Mouse (Mus musculus) forebrain, embryonic 12.5 days (tissue): ENCODE measurements at regions not wholly inside any gene's neighbourhood (a gene's known extent, or its start where the extent isn't known, plus 50 kb on each side); places are given as distances from the start of the nearest gene placed in this dataset.

Experiments
- ATAC-seq: fragments of 200-750 bp; cut with Nextera tagmentation; 2 replicates; pipeline ENCODE4 v1.8.0; 2017; ENCODE audit warnings: moderate TSS enrichment; ENCODE audit not compliant: low FRiP score
- H3K27ac ChIP-seq: fragments of 300-500 bp; sonication (generic); 2 replicates; pipeline ENCODE4 v1.5.1; 2016; ENCODE audit warnings: mild to moderate bottlenecking
- H3K27me3 ChIP-seq: fragments of 300-500 bp; sonication (generic); 2 replicates; pipeline ENCODE4 v1.6.1; 2016; ENCODE audit warnings: mild to moderate bottlenecking
- H3K36me3 ChIP-seq: fragments of 300-500 bp; sonication (generic); replicated peaks from 2 replicates; pipeline ENCODE4 v1.6.1; 2016; ENCODE audit warnings: mild to moderate bottlenecking
- H3K4me1 ChIP-seq: fragments of 300-500 bp; sonication (generic); 2 replicates; pipeline ENCODE4 v1.6.1; 2016
- H3K4me2 ChIP-seq: fragments of 300-500 bp; sonication (generic); 2 replicates; pipeline ENCODE4 v1.6.1; 2016; ENCODE audit warnings: mild to moderate bottlenecking, moderate library complexity
- H3K4me3 ChIP-seq: fragments of 300-500 bp; sonication (generic); replicated peaks from 2 replicates; pipeline ENCODE4 v1.5.1; 2016; ENCODE audit warnings: mild to moderate bottlenecking
- H3K9ac ChIP-seq: fragments of 300-500 bp; sonication (generic); 2 replicates; pipeline ENCODE4 v1.6.1; 2016; ENCODE audit warnings: mild to moderate bottlenecking
- H3K9me3 ChIP-seq: fragments of 300-500 bp; sonication (generic); 2 replicates; pipeline ENCODE4 v1.6.1; 2016
- WGBS: fragments of 180-500 bp; shearing (Covaris S2); methylation state at CpG from one replicate; pipeline ENCODE4 v1.1.7; 2016; 5-methylcytosine and 5-hydroxymethylcytosine counted together

DNA sequence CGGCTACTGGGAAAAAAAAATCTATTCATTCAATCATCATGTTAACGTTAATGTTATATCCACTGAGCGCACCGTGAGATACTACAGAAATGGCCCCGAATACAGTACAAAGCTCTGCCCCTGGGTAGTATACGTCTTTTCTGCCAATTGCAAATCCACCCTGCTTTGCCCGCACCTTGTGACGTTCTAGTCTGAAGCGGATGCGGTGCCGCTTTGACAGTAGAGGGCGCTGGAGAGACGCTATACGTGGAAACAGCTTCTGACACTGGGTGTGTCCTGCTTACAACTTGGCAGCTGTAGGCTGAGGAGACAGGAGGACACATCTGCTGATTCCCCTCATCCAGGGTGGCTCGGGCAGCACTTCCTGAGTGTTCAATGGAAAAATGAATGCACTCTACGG lies 76.1 kb upstream of the Lmcd1 start:
- Histone ChIP-seq H3K4me3 (no peak overlapping the region), H3K4me1 (peaks cover 4% of the 10 kb centered on the region; the same call in 1 of the 2 replicates), H3K4me2 (peak overlapping the region; percentile 35), H3K9me3 (no peaks in the 10 kb centered on the region), H3K36me3 (no peaks in the 10 kb centered on the region), H3K27ac (no peak overlapping the region), H3K9ac (no peak overlapping the region), H3K27me3 (no peaks in the 10 kb centered on the region)
- 10% methylated on average over 16 of the region's 16 CpGs for WGBS
- peak; percentile 74 for ATAC-seq

DNA sequence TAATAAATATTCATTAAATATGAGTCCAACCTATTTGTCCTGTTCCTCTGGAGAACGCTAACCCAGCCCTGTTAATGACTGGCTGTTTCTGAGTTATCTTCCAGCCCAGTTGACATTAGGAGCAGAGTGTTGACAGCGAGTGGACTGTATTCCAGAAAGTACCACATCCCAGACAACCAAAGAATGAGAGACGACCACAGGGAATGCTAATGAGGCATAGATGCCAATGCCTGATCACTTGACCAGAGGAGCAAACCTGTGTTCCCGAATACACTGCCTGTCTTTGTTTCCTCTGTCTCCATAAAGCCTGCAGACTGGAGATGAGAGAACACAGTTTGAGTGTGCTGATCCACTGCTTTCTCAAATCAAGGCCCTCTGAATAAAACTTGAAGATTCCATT lies 74.3 kb upstream of the Lmcd1 start:
- Histone ChIP-seq H3K4me1 (peaks cover 10% of the 10 kb centered on the region; the same call in 1 of the 2 replicates), H3K36me3 (no peaks in the 10 kb centered on the region), H3K27me3 (no peaks in the 10 kb centered on the region), H3K4me3 (no peak overlapping the region), H3K4me2 (no peak overlapping the region), H3K27ac (no peak overlapping the region), H3K9ac (no peak overlapping the region), H3K9me3 (no peaks in the 10 kb centered on the region)
- ATAC-seq = no peak
- 61% methylated on average over 4 of the region's 4 CpGs for WGBS

DNA sequence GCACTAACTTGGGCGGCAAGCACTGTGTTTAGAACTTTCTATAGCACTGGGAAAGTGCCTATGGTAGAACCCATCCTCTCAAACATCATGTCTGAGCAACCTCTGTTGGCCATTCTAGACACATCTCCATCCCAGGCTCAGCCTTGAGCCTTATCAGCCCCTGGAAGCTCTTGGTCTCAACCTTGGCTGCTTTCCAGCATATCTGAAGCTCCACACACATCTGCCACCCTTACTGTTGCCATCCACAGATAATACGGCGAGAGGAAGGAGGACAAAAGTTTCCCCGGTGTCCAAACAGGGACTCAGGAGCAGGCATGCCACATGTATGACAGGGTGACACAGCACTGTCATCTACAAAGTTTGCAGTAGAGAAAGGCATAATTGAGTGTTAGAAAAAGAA lies 71.4 kb upstream of the Lmcd1 start:
- no peak overlapping the region for H3K4me2 ChIP-seq
- peaks cover 10% of the 10 kb centered on the region; the same call in 1 of the 2 replicates for H3K4me1 ChIP-seq
- H3K9me3 ChIP-seq = no peaks in the 10 kb centered on the region
- H3K36me3 ChIP-seq = no peaks in the 10 kb centered on the region
- H3K4me3 ChIP-seq = no peak overlapping the region
- WGBS = 92% methylated on average over 4 of the region's 4 CpGs
- no peak overlapping the region for H3K27ac ChIP-seq
- H3K27me3 ChIP-seq = no peaks in the 10 kb centered on the region
- H3K9ac ChIP-seq = no peak overlapping the region
- no peak for ATAC-seq

DNA sequence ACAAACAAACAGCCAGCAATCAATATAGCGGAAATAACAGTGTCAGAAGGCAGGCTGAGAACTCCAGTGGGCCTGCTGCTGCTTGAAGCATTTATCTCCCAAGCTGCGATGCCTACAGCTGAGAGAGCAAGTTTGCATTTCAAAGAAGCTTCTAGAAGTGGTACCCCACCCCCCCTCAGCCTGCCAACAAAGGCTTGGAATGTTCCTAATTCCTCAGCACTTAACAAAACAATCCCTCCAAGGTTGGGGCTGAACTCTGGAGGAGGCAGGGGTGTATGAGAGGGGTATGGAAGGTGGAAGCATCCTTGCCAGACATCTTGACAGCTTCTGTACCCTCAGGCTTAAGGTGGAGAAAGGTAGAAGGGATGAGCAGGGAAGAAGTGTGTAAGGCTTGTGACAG lies 70.2 kb upstream of the Lmcd1 start:
- 31% methylated on average over 2 of the region's 2 CpGs for WGBS
- no peak overlapping the region for H3K27ac ChIP-seq
- H3K9me3 ChIP-seq = no peaks in the 10 kb centered on the region
- no peaks in the 10 kb centered on the region for H3K27me3 ChIP-seq
- no peak overlapping the region for H3K9ac ChIP-seq
- H3K4me1 ChIP-seq = peaks cover 6% of the 10 kb centered on the region; the same call in 1 of the 2 replicates
- H3K4me2 ChIP-seq = no peak overlapping the region
- no peak overlapping the region for H3K4me3 ChIP-seq
- no peaks in the 10 kb centered on the region for H3K36me3 ChIP-seq
- no peak for ATAC-seq

DNA sequence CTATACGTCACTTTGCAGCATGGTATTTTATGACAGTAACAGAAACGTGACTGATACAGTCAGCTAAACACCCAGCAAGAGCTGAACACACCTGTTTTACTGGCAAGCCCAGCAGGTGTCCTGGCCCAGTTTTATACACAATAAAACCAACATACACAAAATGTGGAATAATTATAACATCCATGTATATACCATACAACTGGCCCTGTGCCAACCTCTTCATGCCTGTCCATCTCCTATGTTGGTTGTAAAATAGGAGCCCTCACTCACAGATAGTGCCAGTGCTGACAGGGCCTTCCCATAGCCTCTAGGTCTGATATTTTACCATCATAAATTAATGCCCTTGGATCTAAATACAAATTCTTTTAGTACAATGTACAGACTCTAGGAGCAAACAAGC lies 68.6 kb upstream of the Lmcd1 start:
- no peak overlapping the region for H3K27ac ChIP-seq
- no peak for ATAC-seq
- no peak overlapping the region for H3K9ac ChIP-seq
- H3K27me3 ChIP-seq = no peaks in the 10 kb centered on the region
- no peaks in the 10 kb centered on the region for H3K9me3 ChIP-seq
- H3K4me1 ChIP-seq = peaks cover 7% of the 10 kb centered on the region; the same call in 1 of the 2 replicates
- H3K36me3 ChIP-seq = no peaks in the 10 kb centered on the region
- 87% methylated on average over 2 of the region's 2 CpGs for WGBS
- H3K4me3 ChIP-seq = no peak overlapping the region
- H3K4me2 ChIP-seq = no peak overlapping the region

DNA sequence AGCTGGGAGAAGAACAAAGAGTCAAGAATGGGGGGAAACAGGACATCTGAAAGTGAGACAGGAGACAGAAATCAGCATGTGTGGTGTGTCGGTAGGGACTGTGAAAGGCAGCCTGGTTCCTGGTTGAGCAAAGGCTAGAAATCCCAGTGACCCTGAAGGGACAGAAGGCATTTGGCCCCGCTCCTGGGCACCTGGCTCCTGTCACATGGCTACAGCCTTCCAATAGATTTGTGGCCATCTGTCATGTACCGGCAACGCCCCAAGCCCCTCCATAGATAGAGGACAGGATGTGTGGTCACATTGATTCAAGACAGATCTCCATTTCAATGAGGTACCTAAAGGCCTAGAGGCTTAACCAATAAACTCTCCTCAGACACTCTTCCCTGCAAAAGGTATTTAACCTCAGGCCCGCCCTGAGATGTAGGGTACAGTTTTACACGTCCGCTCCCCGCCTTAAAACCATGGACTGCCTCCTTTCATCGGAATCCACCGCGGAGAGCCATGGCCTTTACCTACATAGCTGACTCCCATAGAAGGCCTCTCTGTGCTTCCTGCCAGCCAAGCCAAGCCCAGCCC lies 68.0 kb upstream of the Lmcd1 start:
- Histone ChIP-seq H3K9me3 (no peaks in the 10 kb centered on the region), H3K4me2 (no peak overlapping the region), H3K9ac (no peak overlapping the region), H3K27me3 (no peaks in the 10 kb centered on the region), H3K27ac (no peak overlapping the region), H3K4me3 (no peak overlapping the region), H3K36me3 (no peaks in the 10 kb centered on the region), H3K4me1 (peaks cover 12% of the 10 kb centered on the region; the same call in 1 of the 2 replicates)
- ATAC-seq = no peak
- WGBS = 89% methylated on average over 11 of the region's 11 CpGs

DNA sequence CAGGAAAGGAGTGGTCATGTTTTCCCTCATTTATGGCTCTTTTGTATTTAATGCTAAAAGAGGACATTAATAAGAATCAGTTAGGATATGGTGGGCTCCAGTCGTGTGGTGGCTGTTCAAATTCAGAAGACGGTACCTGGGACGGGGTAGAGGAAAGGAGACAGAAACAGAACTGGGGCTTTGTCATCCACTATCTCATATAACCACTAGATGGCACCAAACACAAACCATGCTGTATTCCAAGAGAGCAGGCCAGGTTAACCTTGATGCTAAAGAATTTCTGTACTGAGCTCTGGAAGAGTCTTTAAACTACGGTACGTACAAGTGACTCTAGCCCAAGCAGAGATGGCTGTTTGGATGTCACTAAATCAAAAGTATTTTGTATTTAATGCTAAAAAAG lies 66.3 kb upstream of the Lmcd1 start:
- no peaks in the 10 kb centered on the region for H3K9me3 ChIP-seq
- H3K4me1 ChIP-seq = peaks cover 15% of the 10 kb centered on the region; the same call in 1 of the 2 replicates
- no peak overlapping the region for H3K9ac ChIP-seq
- H3K27me3 ChIP-seq = no peaks in the 10 kb centered on the region
- H3K27ac ChIP-seq = no peak overlapping the region
- H3K4me2 ChIP-seq = no peak overlapping the region
- H3K4me3 ChIP-seq = no peak overlapping the region
- WGBS = 46% methylated on average over 5 of the region's 5 CpGs
- peak; percentile 63; the same call in 1 of the 2 replicates for ATAC-seq
- no peaks in the 10 kb centered on the region for H3K36me3 ChIP-seq

DNA sequence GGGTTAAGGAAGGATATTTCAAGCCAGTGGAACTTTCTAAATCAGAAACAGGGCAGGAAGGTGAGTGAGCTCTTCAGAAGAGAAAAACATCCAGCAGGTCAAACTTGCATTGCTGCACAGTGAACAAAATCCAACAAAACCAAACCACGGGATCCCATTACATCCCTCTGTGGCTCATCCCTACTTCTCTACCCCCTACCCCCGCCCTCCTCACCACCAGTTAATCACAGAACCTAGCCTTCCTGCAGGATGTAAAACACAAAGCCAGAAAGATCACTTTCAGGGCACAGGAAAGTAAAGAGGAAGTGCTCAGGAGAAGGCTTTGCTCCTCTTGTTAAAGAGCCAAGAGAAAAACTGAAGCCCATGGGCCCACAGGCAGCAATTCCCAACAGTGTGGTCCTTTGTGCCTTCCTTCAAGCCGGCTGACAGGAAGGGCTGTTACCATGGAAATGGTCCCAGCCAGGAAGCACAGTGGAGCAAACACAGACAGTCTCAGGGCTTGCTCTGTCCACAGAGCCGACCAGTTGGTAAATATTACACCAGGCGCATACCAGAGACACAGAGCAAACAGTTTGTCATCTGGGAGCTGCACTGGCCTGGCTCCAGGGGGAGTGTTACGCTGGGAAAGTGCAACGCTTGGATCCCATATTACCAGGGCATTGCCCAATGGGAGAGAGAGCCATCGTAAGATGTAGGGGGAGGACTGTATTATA lies 63.2 kb upstream of the Lmcd1 start:
- Histone ChIP-seq H3K9ac (no peak overlapping the region), H3K4me3 (no peak overlapping the region), H3K27ac (peak overlapping the region; percentile 48; the same call in 1 of the 2 replicates), H3K36me3 (no peaks in the 10 kb centered on the region), H3K27me3 (no peaks in the 10 kb centered on the region), H3K4me2 (no peak overlapping the region), H3K9me3 (no peaks in the 10 kb centered on the region), H3K4me1 (peaks cover 9% of the 10 kb centered on the region; the same call in 1 of the 2 replicates)
- peak; percentile 86 for ATAC-seq
- WGBS = 48% methylated on average over 8 of the region's 8 CpGs

DNA sequence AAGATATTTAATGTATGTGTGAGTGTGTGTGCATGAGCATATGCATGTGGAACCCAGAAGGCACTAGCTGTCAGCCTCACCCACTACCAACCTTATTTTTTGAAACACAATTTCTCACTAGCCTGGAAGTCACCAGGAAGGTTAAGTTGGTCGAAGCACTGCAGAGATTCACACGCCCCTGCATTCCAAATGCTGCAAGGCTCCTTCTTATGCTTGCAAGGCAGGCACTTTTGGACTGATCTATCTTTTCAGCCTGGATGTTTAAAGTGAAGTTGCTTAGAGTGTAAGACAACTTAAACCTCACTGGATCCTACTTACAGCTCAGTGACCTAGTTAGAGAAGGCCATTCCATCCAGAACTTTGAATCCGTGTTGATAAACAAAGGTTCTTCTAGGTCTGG lies 56.7 kb upstream of the Lmcd1 start:
- no peak for ATAC-seq
- no peaks in the 10 kb centered on the region for H3K36me3 ChIP-seq
- H3K27me3 ChIP-seq = no peaks in the 10 kb centered on the region
- no peaks in the 10 kb centered on the region for H3K4me1 ChIP-seq
- no peak overlapping the region for H3K4me2 ChIP-seq
- 90% methylated on average over 3 of the region's 3 CpGs for WGBS
- no peak overlapping the region for H3K27ac ChIP-seq
- H3K9ac ChIP-seq = no peak overlapping the region
- H3K9me3 ChIP-seq = no peaks in the 10 kb centered on the region
- H3K4me3 ChIP-seq = no peak overlapping the region

DNA sequence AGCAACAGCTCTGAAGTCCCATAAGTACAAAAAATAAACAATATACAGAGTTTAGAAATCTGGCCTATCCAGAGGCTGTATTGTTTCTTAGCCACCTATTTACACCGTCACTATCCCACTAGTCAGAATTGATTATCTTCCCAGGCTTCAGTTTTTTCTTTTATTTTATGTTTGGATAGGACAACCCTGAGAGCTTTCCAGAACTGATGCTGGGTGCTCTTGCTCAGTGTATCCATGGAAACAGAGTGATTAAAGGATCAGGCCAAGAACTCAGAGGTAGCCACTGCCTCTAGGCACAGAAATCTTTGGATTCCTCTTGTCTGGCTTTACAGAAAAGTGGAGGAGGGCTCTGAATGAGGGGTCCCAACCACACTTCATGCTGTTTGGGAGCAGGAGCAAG lies 55.3 kb upstream of the Lmcd1 start:
- no peaks in the 10 kb centered on the region for H3K36me3 ChIP-seq
- no peak overlapping the region for H3K4me2 ChIP-seq
- WGBS = 81% methylated on average over 1 of the region's 1 CpGs
- no peaks in the 10 kb centered on the region for H3K9me3 ChIP-seq
- no peaks in the 10 kb centered on the region for H3K27me3 ChIP-seq
- H3K4me3 ChIP-seq = no peak overlapping the region
- no peak overlapping the region for H3K27ac ChIP-seq
- no peaks in the 10 kb centered on the region for H3K4me1 ChIP-seq
- ATAC-seq = no peak
- no peak overlapping the region for H3K9ac ChIP-seq

DNA sequence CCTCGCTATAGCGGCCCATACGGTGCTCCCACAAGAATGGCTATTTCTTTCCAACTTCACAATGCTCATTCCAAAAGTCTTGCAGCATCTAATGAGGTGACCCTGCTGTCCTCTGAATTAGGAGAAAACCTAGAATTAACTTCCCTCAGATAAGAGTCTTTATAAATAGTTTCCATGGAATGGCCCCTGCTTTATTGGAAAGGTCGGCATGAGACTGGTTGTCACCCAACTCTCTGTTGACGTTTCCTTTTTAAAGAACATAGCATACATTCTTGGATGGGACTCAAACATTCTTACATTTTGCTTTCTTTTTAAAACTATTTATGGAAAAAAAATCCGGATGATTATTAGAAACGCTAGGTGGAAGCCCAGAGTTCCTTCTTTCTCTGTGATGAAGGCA lies 53.9 kb upstream of the Lmcd1 start:
- Histone ChIP-seq H3K9me3 (no peaks in the 10 kb centered on the region), H3K27ac (no peak overlapping the region), H3K4me3 (no peak overlapping the region), H3K4me1 (no peaks in the 10 kb centered on the region), H3K36me3 (no peaks in the 10 kb centered on the region), H3K27me3 (no peaks in the 10 kb centered on the region), H3K4me2 (no peak overlapping the region), H3K9ac (no peak overlapping the region)
- ATAC-seq = no peak
- WGBS = 87% methylated on average over 7 of the region's 7 CpGs

DNA sequence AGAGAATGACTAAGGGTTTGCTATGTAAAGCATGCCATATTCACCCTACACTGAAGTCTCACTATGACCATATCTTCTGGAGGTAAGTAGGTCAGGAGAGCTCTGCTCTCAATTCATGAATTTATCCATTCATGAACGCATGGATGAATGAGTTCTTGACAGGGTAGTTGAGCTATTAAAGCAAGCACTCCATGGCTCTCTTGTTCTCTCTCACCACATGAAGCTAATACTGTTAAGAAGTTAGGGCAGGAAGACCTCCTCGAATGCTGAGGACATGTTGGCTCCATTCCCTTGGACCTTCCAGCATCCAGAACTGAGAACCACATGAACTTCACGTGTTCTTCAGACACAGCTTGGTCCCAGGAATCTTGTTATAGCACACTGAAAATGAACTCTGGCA lies 53.4 kb upstream of the Lmcd1 start:
- Histone ChIP-seq H3K9me3 (no peaks in the 10 kb centered on the region), H3K4me3 (no peak overlapping the region), H3K9ac (no peak overlapping the region), H3K27ac (no peak overlapping the region), H3K4me1 (no peaks in the 10 kb centered on the region), H3K36me3 (no peaks in the 10 kb centered on the region), H3K4me2 (no peak overlapping the region), H3K27me3 (no peaks in the 10 kb centered on the region)
- 78% methylated on average over 3 of the region's 3 CpGs for WGBS
- no peak for ATAC-seq

DNA sequence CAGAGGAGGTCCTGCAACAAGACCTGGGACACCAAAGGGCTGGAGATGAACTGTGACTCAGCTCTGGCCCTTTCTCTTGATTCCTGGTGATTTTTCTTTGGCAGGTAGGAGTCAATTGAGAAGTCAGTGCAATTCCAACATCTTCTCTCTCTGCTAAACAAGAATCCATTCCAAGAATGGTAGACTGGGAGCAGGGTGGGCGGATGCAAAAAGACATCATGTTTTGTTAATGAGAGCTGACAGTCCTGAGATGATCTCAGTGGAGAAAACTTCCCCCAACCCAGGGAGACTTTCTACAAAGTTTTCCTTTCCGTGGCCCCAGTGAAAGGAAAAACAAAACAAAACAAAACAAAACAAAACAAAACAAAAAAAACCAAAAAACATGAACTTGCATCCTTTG lies 52.2 kb upstream of the Lmcd1 start:
- ATAC-seq = no peak
- Histone ChIP-seq H3K27ac (no peak overlapping the region), H3K9me3 (no peaks in the 10 kb centered on the region), H3K4me2 (no peak overlapping the region), H3K4me3 (no peak overlapping the region), H3K9ac (no peak overlapping the region), H3K27me3 (no peaks in the 10 kb centered on the region), H3K4me1 (no peaks in the 10 kb centered on the region), H3K36me3 (no peaks in the 10 kb centered on the region)
- WGBS = 93% methylated on average over 2 of the region's 2 CpGs
